Mouse (Mus musculus) forebrain, embryonic 12.5 days (tissue): ENCODE measurements around the gene Gm7298. TPM values are rescaled to one million over a fixed set of nuclear protein-coding genes. Genes with fewer than 3 reads are reported as not detected.
"Not testable (repeated sequence)": the region's sequence is repeated elsewhere in the genome, so short reads cannot be mapped to it uniquely, and the experiment has no call there.

ENCODE experiments used
- ATAC-seq: fragments of 200-750 bp; cut with Nextera tagmentation; 2 replicates; pipeline ENCODE4 v1.8.0; 2017; ENCODE audit warnings: moderate TSS enrichment; ENCODE audit not compliant: low FRiP score
- H3K27ac ChIP-seq: fragments of 300-500 bp; sonication (generic); 2 replicates; pipeline ENCODE4 v1.5.1; 2016; ENCODE audit warnings: mild to moderate bottlenecking
- H3K27me3 ChIP-seq: fragments of 300-500 bp; sonication (generic); 2 replicates; pipeline ENCODE4 v1.6.1; 2016; ENCODE audit warnings: mild to moderate bottlenecking
- H3K36me3 ChIP-seq: fragments of 300-500 bp; sonication (generic); replicated peaks from 2 replicates; pipeline ENCODE4 v1.6.1; 2016; ENCODE audit warnings: mild to moderate bottlenecking
- H3K4me1 ChIP-seq: fragments of 300-500 bp; sonication (generic); 2 replicates; pipeline ENCODE4 v1.6.1; 2016
- H3K4me2 ChIP-seq: fragments of 300-500 bp; sonication (generic); 2 replicates; pipeline ENCODE4 v1.6.1; 2016; ENCODE audit warnings: mild to moderate bottlenecking, moderate library complexity
- H3K4me3 ChIP-seq: fragments of 300-500 bp; sonication (generic); replicated peaks from 2 replicates; pipeline ENCODE4 v1.5.1; 2016; ENCODE audit warnings: mild to moderate bottlenecking
- H3K9ac ChIP-seq: fragments of 300-500 bp; sonication (generic); 2 replicates; pipeline ENCODE4 v1.6.1; 2016; ENCODE audit warnings: mild to moderate bottlenecking
- H3K9me3 ChIP-seq: fragments of 300-500 bp; sonication (generic); 2 replicates; pipeline ENCODE4 v1.6.1; 2016
- WGBS: fragments of 180-500 bp; shearing (Covaris S2); methylation state at CpG from one replicate; pipeline ENCODE4 v1.1.7; 2016; 5-methylcytosine and 5-hydroxymethylcytosine counted together
- polyA plus RNA-seq: library from polyadenylated mRNA; unstranded; fragments of >200 nt; fragmentation: Nextera tagmentation; extraction: Ambion mirVana; gene quantifications from 2 replicates; pipeline ENCODE4 v1.2.1, GENCODE M21; 2016

Gene Gm7298
- not detected in 2 replicates for polyA plus RNA-seq

DNA sequence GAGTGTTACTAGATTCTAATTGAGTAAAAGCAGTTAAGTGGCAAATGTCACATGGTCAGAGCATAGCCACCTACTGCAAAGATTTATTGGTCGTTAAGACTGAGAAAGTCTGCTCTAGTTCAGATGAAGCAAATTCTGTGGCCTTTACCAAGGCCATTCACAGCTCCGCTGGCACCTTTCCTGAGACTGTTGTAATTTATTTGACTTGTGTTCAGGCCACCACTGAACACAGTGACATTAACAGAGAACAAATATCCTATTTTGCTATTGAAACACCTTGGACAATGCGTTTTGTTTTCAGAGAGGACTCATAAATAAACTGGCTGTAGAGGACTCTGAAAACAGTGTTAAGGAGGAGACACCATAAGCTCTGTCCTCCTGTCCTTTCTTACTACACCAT lies at the start of gene Gm7298:
Gene Gm7298, plus strand, starts transcription at position 301 of the 400 bp plus-strand sequence.
- Histone ChIP-seq H3K27ac (no peak within 1 kb of the TSS), H3K9me3 (no peaks in the 10 kb centered on the region), H3K4me3 (no peak within 1 kb of the TSS), H3K4me2 (no peak within 1 kb of the TSS), H3K9ac (no peak within 1 kb of the TSS), H3K36me3 (no peaks in the 10 kb centered on the region), H3K27me3 (no peaks in the 10 kb centered on the region), H3K4me1 (no peaks in the 10 kb centered on the region)
- no peak for ATAC-seq
- 78% methylated on average over 3 of the region's 3 CpGs for WGBS

- no peak for ATAC-seq
- WGBS: 81% methylated on average over 4 of the region's 4 CpGs
- H3K9ac ChIP-seq: no peak overlapping the region
- H3K9me3 ChIP-seq: peaks cover 5% of the 10 kb centered on the region; the same call in 1 of the 2 replicates
- no peaks in the 10 kb centered on the region for H3K36me3 ChIP-seq
- H3K27ac ChIP-seq: no peak overlapping the region
- H3K4me3 ChIP-seq: no peak overlapping the region
- H3K4me1 ChIP-seq: no peaks in the 10 kb centered on the region
- H3K4me2 ChIP-seq: no peak overlapping the region
- no peaks in the 10 kb centered on the region for H3K27me3 ChIP-seq
These were observed 95.3 kb downstream of the Gm7298 start for GRCm38 (mm10) chr6:121828034-121828433.

- Histone ChIP-seq H3K4me1 (no peaks in the 10 kb centered on the region), H3K9ac (no peak overlapping the region), H3K27me3 (no peaks in the 10 kb centered on the region), H3K36me3 (no peaks in the 10 kb centered on the region), H3K27ac (no peak overlapping the region), H3K4me3 (no peak overlapping the region), H3K9me3 (no peaks in the 10 kb centered on the region; the same call in 1 of the 2 replicates), H3K4me2 (no peak overlapping the region)
- no peak for ATAC-seq
- 94% methylated on average over 1 of the region's 1 CpGs for whole genome bisulfite sequencing
These were observed 103.6 kb downstream of the Gm7298 start for GRCm38 (mm10) chr6:121836361-121836760.

GRCm38 (mm10) chr6:121838271-121838670 lies 105.5 kb downstream of the Gm7298 start, which contains the start of gene Mug1:
Gene Mug1, plus strand, starts transcription at chr6:121838541.
- 79% methylated on average over 4 of the region's 4 CpGs for WGBS
- ATAC-seq, H3K27me3 ChIP-seq, H3K4me3 ChIP-seq, H3K9me3 ChIP-seq, H3K4me2 ChIP-seq, H3K9ac ChIP-seq, H3K36me3 ChIP-seq, H3K4me1 ChIP-seq, H3K27ac ChIP-seq: not testable (repeated sequence)

Other genes with a start within 250 kb of the Gm7298 start
- 2.1 and 2.3 TPM in 2 replicates for gene A2m, start 97.6 kb upstream of the Gm7298 start, polyA plus RNA-seq
- 0.29 TPM in 1 of 2 replicates, not detected in the other for gene Mug1, start 105.6 kb downstream of the Gm7298 start, polyA plus RNA-seq